Mouse (Mus musculus) adrenal gland, adult 18-20 months (tissue): Measurements from ENCODE around the gene Ctf1. TPM values are rescaled to one million over a fixed set of nuclear protein-coding genes. Genes with fewer than 3 reads are reported as not detected.
A peak's percentile ranks its signal among the peaks of the same experiment; 100 is the strongest.

Experiments used
- DNase-seq, 2 experiments: peaks; one replicate each; pipeline ENCODE4 v3.0.0; 2021 to 2022; ENCODE audit warnings: low spot score in 2 of 2
- long read RNA-seq, 2 experiments: library from polyadenylated mRNA; stranded (forward); transcript quantifications; one replicate each; pipeline ENCODE4 v2.0.0; 2021
- total RNA-seq, 2 experiments: library from RNA; stranded (reverse); gene quantifications; 1 replicate in 1 of 2; 2 replicates in 1 of 2; pipeline ENCODE4 v1.2.3; 2021

The Ctf1 gene
- 1 to 10 TPM; 3.3 to 4.8 TPM for total RNA-seq
- long read RNA-seq, experiment 1, partial matches to known transcripts = 0 of 8 reads
- long read RNA-seq, experiment 1, other reads (novel, unspliced or antisense) = 4 of 8 reads
- long read RNA-seq, experiment 2, transcript Ctf1-201 (3 exons, 1,352 nt) = major isoform, 5 of 7 reads
- long read RNA-seq, experiment 2, partial matches to known transcripts = 0 of 7 reads
- long read RNA-seq, experiment 2, other reads (novel, unspliced or antisense) = 2 of 7 reads

DNA sequence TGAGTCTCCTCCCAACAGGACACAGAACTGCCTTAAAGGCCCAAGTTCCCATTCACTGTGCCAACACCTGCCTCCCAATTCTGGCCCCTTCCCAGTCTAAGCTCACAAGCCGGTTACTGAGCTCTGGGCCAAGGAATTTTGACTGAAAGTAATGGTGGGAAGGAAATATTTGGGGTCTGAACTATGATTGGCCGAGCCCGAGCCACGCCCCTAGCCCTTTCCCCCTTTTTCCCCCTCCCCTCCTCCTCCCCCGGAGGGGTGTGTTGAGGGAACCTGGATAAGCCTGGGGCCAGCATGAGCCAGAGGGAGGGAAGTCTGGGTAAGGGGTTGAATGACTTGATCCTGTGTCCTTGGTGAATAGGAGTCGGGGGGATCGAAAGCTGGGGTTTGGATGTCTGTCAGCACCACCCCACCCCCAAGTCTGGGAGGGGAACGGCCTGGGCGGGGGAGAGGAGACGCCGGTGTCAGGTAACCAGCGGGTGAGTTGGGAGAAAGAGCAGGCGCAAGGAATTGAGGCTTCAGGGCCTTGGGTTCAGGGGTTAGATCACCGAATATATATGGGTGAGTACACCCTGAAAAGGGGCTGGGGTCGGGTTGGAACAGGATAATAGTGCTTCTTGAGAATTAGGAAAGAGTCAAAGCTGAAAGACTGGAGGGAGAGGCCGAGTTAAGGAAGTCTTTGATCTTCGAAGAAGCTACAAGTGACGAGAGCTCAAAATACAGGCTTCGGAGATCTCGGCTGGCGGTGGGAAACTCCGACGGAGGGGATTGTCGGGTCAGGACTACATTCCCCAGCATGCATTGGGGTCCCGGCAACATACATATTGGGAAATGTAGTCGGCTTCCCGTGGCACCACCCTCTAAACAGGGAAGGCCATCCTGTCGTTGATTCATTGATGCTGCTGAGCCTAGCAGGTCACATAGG lies at the start of gene Ctf1:
TSS of gene Ctf1 (plus strand) at position 276 of the 925 bp plus-strand sequence.
- DNase-seq = peak; percentile 52 to 70

GRCm38 (mm10) chr7:127662926-127663325 lies 49.6 kb upstream of the Ctf1 start:
- no peak for DNase-seq

- DNase-seq = no peak
Measured at GRCm38 (mm10) chr7:127666066-127666654, 46.4 kb upstream of the Ctf1 start.

DNA sequence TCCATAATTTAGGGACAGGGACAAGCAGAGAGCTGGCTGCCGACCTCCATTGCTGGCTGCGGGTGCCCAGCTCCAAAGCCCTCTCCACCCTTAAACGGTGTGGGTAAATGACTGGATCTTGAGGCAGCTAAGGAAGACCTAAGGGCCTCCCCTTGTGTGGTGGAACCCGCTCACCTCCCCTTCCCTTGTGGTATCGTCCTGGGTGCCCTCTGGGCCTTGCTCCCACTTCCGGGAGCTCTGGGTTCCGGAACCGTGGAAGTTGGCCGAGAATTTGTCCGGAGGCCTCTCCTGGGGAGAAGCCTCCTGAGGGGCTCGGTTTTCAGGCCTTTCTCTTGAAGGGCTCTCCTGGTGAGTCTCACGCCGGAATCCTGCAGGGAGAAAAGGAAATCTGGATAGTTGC lies 45.9 kb upstream of the Ctf1 start:
- DNase-seq = no peak

DNA sequence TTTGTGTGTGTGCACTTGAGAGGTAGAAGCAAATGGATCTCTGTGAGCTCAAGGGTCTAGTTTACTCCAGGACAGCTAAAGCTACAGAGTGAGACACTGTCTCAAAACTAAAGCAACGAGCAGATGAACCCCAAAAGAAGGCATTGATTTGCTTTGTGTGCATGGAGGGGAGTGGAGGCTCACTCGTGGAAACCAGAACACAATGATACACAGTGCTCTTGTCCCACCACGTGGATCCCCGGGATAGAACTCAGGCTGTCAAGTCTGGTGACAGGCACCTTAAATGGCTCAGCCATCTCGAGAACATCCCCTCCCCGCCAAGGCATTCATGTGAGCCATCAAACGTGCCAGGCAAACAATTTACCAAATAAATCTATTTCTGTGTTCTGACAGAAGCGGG lies 45.4 kb upstream of the Ctf1 start:
- no peak for DNase-seq

DNA sequence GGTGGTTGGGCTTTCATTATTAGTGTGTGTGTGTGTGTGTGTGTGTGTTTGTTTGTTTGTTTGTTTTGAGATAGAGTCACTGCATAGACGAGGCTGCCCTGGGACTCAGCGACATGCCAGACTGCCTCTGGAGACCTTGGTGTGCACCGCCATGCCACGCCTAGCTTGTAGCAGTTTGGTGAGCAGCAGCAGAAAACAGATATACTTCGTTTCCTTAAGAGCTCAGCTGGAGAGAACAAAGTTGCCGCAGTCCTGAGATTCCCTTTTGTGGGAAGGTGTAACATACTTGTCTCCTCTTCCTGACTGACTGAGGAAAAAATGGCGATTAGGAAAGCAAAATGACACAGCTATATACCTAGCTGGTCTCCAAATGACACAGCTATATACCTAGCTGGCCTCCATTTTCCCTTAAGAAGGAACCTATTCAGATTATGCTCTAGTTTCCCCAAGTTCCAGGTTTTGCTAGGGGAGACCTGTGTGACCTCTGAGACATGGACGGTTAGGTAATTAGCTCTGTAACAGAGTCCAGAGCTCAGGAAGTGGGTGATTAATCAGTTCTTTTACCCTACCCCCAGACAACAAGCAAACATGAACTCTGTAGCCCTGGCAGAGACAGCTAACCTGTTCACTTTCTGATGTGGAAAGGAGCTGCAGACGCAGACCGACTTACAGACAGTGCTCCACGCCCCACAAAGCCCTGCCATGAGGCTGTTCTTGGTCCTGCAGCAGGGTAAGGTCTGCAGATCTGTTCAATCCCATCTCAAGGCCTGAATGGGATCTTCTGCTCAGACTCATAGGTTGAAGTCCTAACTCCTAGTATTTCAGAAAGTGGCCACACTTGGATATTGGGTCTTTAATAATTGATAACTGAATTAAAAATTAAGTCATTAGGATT lies 40.4 kb upstream of the Ctf1 start:
- no peak for DNase-seq

- no peak for DNase-seq
Measured at GRCm38 (mm10) chr7:127672776-127673175, 39.8 kb upstream of the Ctf1 start.

DNA sequence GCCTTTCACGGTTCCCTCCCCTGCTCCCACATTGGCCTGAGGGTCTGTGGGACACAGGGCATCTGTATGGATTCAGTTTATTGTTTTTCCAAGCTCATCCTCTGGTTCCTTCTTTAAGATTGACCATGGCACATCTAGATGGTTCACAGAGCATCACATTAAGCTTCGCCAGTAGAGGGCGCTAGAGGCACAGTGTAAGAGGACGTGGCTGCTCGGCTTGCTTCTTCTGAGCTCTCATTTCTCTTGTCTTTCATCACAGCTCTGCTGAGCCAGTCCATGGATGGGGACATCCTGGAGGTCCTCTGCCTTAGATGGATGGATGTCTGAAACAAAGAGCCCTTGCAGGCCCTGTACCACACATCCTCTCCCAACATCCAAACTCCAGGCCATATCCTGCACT lies 37.6 kb upstream of the Ctf1 start:
- peak; percentile 88 to 89 for DNase-seq

DNA sequence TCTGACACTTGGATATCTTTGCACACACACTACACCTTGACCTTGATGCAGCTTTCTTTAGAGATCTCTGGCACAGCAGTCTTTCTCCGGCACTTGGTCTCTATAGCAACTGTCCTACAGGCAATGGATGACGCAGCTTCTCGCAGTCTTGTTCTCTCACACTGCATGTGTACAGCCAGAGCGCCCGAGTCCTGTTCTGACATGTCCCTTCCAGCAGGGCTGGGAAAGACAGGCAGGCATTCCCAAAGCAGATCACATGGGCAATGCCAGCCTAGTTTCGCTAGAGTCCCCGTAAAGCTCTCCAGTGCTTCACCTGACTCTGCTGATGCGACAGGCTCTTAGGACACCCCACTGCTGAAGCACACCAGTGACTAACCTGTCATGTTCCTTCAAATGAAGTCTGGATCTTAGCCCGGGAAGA lies 37.1 kb upstream of the Ctf1 start:
- DNase-seq = no peak

- DNase-seq = peak; percentile 51 to 55
Measured at GRCm38 (mm10) chr7:127677077-127677476, 35.5 kb upstream of the Ctf1 start.

DNA sequence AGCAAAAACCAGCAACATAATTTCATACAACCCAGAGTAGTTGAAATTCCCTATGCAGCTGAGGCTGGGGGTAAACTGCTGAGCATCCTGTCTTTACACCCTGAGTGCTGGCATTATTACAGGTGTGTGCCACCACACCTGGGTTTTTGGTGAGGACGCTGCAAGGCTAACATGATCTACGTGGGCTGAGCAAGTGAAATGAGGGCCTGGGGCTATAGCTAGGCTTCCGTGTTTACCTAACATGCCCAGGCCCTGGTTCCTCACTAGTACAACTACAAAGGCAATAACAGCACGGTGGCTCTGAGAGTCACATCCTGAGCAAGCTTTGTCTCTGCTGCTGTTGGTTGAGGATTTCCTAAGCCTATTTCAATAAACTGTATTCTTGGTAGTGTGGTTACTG lies 34.9 kb upstream of the Ctf1 start:
- DNase-seq = no peak

DNA sequence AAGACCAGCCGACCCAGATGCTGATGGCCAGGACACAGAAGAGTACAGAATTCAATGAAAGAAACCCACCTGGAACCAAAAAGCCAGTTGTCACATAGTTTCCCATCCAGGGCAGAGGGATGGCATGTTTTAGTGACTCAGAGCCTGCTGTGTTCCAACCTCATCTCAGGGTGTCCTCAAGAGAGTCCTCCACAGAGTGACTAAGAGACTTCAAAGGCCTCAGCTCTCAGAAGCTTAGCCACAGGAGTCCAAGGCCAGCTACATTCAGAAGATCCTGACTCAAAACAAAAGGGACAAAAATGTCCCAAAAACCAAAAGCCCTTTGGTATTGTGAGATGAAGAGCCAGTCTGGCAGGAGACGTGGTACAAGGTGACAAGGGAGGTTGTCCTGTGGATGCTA lies 33.7 kb upstream of the Ctf1 start:
- no peak for DNase-seq

- no peak for DNase-seq
Measured at GRCm38 (mm10) chr7:127680541-127680940, 32.0 kb upstream of the Ctf1 start.

DNA sequence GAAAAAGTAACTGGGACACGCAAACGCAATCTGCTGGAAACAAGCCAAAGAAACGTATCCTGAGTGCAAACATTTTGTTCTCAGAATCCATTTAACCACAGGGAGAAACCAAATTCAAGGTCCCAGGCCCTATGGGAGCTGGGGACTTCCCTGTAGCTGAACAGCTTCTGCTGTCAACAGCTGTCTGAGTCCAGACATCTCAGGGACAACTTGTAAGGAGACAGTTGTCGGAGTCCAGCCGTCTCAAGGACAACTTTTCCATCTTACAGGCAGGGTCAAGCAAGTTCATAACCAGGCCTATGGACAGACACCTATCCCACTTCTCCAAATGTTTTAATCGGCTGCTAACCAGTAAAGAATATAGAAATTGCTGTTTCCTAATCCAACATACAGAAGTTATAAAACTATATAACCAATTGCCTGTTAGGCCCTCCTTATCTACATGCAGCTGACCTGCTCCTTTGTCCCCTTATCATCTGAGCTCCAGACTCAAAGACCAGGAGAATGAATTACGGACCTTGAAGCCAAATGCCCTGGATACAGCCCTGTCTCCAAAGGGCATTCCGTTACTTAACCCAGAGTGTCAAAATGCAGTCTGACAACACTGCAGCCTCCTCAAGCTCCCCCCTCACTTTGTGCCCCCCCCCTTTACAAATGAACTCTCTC lies 30.5 kb upstream of the Ctf1 start:
- no peak for DNase-seq

DNA sequence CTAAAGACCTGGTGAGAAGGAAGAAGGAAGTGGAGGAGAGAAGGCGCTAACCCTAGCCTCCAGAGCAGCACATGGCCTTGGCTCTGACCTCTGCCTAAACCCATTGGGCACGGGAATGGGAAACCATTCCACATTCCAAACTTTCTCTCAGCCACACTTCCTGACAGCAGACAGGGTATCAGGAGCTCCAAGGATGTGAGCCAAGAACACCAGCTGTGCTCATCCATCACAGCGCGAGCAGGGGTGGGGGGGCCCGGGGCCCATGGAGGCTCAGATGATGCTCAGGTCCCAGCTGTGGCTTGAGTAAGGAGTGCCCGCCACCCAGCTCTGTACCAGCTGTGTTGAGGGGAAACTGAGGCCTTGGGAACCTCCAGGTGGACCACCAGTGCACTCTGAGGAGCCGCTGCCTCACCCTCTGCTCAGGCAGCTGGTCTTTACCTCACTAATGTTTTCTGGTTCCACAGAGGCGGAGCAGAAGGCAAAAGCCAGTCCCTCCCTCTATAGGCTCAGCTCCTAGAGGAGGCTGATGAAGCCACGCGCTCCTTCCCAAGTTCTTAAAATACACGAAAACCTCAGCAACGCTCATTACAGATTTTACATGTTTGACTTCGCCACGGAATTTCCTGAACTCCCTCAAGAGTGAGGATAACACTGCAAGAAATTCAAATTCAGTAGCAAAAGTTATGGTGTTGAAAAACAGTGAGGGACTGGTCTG lies 27.1 kb upstream of the Ctf1 start:
- DNase-seq = no peak

- DNase-seq = peak in 1 of 2 experiments; percentile 40
Measured at GRCm38 (mm10) chr7:127686740-127687449, 25.6 kb upstream of the Ctf1 start.

DNA sequence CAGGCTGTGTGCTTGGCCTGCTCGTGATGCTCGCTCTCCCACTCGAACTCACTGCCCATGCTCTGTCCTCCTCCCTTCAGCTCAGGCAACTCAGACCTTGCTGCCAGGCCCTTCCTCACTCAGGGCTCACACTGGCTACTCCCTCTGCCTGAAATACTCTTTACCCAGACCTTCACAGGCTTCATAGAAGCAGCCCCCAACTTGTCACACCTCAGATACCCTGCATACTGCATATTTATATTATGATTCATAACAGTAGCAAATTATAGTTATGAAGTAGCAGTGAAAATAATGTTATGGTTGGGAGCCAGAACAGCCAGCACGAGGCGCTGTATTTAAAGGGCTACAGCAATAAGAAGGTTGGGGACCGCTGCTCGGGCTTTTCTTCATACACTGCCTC lies 23.6 kb upstream of the Ctf1 start:
- no peak for DNase-seq

- DNase-seq = no peak
Measured at GRCm38 (mm10) chr7:127689626-127690280, 22.8 kb upstream of the Ctf1 start.
